Mouse (Mus musculus): ENCODE data around the gene Galnt2. TPM values are rescaled to one million over a fixed set of nuclear protein-coding genes. Genes with fewer than 3 reads are reported as not detected.

Galnt2 gene
- 10.1 and 31.0 TPM in 2 replicates for total RNA-seq (2017)

- ATAC-seq (replicated peaks; ENCODE audit: low read depth, poor library complexity, severe bottlenecking), result peak; percentile 74
These were observed at the start of gene Galnt2 for GRCm38 (mm10) chr8:124231176-124231484. Galnt2 (plus strand) TSS chr8:124231391.

- no peak for ATAC-seq (replicated peaks; ENCODE audit: low read depth, poor library complexity, severe bottlenecking)
These were observed 49.4 kb upstream of the Galnt2 start for GRCm38 (mm10) chr8:124181751-124182150.

- no peak for ATAC-seq (replicated peaks; ENCODE audit: low read depth, poor library complexity, severe bottlenecking)
These were observed 49.0 kb upstream of the Galnt2 start for GRCm38 (mm10) chr8:124182224-124182623.

- no peak for ATAC-seq (replicated peaks; ENCODE audit: low read depth, poor library complexity, severe bottlenecking)
These were observed 47.1 kb upstream of the Galnt2 start for GRCm38 (mm10) chr8:124184078-124184477.

GRCm38 (mm10) chr8:124184507-124184906 is 46.7 kb upstream of the Galnt2 start:
- ATAC-seq (replicated peaks; ENCODE audit: low read depth, poor library complexity, severe bottlenecking), result no peak

- no peak for ATAC-seq (replicated peaks; ENCODE audit: low read depth, poor library complexity, severe bottlenecking)
These were observed 46.1 kb upstream of the Galnt2 start for GRCm38 (mm10) chr8:124185081-124185480.

- no peak for ATAC-seq (replicated peaks; ENCODE audit: low read depth, poor library complexity, severe bottlenecking)
These were observed 40.8 kb upstream of the Galnt2 start for GRCm38 (mm10) chr8:124190388-124190787.

GRCm38 (mm10) chr8:124192242-124192641 is 38.9 kb upstream of the Galnt2 start:
- ATAC-seq (replicated peaks; ENCODE audit: low read depth, poor library complexity, severe bottlenecking), result no peak

- no peak for ATAC-seq (replicated peaks; ENCODE audit: low read depth, poor library complexity, severe bottlenecking)
These were observed 38.2 kb upstream of the Galnt2 start for GRCm38 (mm10) chr8:124192976-124193375.

- no peak for ATAC-seq (replicated peaks; ENCODE audit: low read depth, poor library complexity, severe bottlenecking)
These were observed 37.2 kb upstream of the Galnt2 start for GRCm38 (mm10) chr8:124193992-124194391.

- ATAC-seq (replicated peaks; ENCODE audit: low read depth, poor library complexity, severe bottlenecking), result no peak
These were observed 35.0 kb upstream of the Galnt2 start for GRCm38 (mm10) chr8:124196195-124196594.

GRCm38 (mm10) chr8:124196797-124197196 is 34.4 kb upstream of the Galnt2 start:
- no peak for ATAC-seq (replicated peaks; ENCODE audit: low read depth, poor library complexity, severe bottlenecking)

GRCm38 (mm10) chr8:124198230-124198629 is 33.0 kb upstream of the Galnt2 start:
- ATAC-seq (replicated peaks; ENCODE audit: low read depth, poor library complexity, severe bottlenecking), result no peak

GRCm38 (mm10) chr8:124200400-124200799 is 30.8 kb upstream of the Galnt2 start:
- peak; percentile 52 for ATAC-seq (replicated peaks; ENCODE audit: low read depth, poor library complexity, severe bottlenecking)

GRCm38 (mm10) chr8:124201706-124202105 is 29.5 kb upstream of the Galnt2 start:
- ATAC-seq (replicated peaks; ENCODE audit: low read depth, poor library complexity, severe bottlenecking), result peak; percentile 52; the same call in 1 of the 2 replicates

- no peak for ATAC-seq (replicated peaks; ENCODE audit: low read depth, poor library complexity, severe bottlenecking)
These were observed 28.3 kb upstream of the Galnt2 start for GRCm38 (mm10) chr8:124202895-124203294.

- ATAC-seq (replicated peaks; ENCODE audit: low read depth, poor library complexity, severe bottlenecking), result no peak
These were observed 27.1 kb upstream of the Galnt2 start for GRCm38 (mm10) chr8:124204001-124204601.

GRCm38 (mm10) chr8:124212148-124212547 is 19.0 kb upstream of the Galnt2 start:
- ATAC-seq (replicated peaks; ENCODE audit: low read depth, poor library complexity, severe bottlenecking), result no peak

- no peak for ATAC-seq (replicated peaks; ENCODE audit: low read depth, poor library complexity, severe bottlenecking)
These were observed 14.2 kb upstream of the Galnt2 start for GRCm38 (mm10) chr8:124216951-124217350.

GRCm38 (mm10) chr8:124229883-124230282 is 1.3 kb upstream of the Galnt2 start:
- no peak for ATAC-seq (replicated peaks; ENCODE audit: low read depth, poor library complexity, severe bottlenecking)

- ATAC-seq (replicated peaks; ENCODE audit: low read depth, poor library complexity, severe bottlenecking), result no peak
These were observed 555 bp upstream of the Galnt2 start for GRCm38 (mm10) chr8:124230496-124231175.

All from common myeloid progenitor, adult 5-6 weeks (primary cell).